Mouse (Mus musculus) adrenal gland, adult 2 months (tissue): ENCODE measurements around the gene Eif4enif1. TPM values are rescaled to one million over a fixed set of nuclear protein-coding genes. Genes with fewer than 3 reads are reported as not detected.
"Not testable (repeated sequence)": the region's sequence is repeated elsewhere in the genome, so short reads cannot be mapped to it uniquely, and the experiment has no call there.

Experiments
- DNase-seq: peaks from one replicate; pipeline ENCODE4 v3.0.0; 2021
- polyA plus RNA-seq: library from polyadenylated mRNA; depleted of rRNA; stranded (reverse); fragments of >200 nt; gene quantifications from 2 replicates; pipeline ENCODE4 v1.2.3, GENCODE M21; 2012
- total RNA-seq, 2 experiments: library from RNA; stranded (reverse); gene quantifications; 2 replicates each; pipeline ENCODE4 v1.2.3; 2021

Eif4enif1 gene
- total and polyA plus RNA-seq, 3 experiments = 25.8 to 67.1 (median 55.4) TPM

DNA sequence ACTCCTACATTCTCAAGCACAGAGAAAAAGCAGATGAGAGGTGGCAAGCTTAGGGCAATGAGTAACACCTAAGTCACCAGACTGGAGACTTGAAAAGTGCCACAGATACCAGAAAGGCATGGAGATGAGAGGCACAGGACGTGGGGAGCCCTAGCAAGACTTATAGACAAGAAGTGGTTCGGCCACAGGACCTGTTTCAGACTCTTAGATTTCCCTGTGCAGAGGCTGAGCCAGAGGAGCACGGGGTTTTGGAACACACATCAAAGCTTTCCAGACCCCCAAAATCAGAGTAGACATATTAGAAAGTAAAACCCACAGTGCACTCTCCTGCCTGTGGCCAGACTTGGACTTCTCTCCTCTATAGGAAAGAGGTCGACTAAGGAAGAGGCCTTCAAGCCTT, 20.9 kb upstream of the Eif4enif1 start:
- DNase-seq = peak; percentile 59

DNA sequence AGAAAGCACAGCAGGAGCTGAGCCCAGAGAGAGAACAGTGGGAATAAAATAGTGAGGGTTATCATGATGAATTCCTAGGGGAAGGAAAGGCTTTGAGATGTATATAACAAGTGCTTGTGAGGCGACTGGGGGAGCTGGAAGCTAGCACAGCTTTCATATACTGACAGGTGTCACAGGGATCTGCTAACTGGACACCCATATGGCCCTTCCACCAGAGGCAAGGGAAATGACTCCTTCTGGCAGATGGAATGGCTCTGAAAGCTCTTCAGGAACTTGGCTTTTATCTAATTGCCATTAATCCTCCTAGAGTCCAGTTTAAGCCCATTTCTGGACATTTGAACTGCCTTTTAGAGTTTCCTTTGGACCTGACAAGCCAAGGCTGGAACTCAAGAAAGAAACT, 20.2 kb upstream of the Eif4enif1 start:
- not testable (repeated sequence) for DNase-seq

DNA sequence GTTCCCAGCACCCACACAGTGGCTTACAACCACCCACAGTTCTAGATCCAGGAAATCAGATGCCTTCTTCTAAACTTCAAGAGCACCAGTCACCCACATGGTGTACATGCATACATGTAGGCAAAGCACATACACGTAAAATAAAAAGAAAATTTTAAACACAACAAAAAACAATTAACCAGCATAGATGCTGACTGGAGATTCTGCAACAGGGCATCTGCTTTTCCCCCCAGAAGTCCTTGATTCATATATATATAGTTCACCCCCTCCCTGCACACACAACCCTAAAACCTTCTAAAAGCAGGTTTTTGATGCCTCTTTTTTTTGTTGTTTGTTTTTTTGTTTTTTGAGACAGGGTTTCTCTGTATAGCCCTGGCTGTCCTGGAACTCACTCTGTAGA, 19.5 kb upstream of the Eif4enif1 start:
- not testable (repeated sequence) for DNase-seq

DNA sequence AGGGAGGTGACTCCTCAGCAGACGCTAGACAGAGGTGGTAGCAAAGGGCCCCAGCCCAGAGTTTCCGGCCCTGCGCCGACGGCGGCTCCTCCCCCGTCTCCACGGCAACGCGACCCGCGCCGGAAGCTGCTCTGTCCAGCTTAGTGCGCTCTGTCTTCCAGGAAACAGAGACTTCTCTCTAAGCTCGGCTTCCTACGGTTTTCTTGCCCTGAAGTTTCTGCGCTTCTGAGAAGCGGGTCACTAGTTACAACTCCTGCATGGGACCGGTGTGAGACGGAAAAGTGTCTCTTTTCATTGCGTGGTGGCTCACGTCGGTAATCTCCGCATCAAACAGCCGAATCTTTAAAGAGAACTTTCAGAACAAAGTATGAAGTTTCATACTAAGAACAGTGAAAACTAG, 8.8 kb upstream of the Eif4enif1 start, which contains the start of gene Sfi1:
Sfi1 (minus strand) TSS at position 101 of the 400 bp plus-strand sequence.
- no peak for DNase-seq

DNA sequence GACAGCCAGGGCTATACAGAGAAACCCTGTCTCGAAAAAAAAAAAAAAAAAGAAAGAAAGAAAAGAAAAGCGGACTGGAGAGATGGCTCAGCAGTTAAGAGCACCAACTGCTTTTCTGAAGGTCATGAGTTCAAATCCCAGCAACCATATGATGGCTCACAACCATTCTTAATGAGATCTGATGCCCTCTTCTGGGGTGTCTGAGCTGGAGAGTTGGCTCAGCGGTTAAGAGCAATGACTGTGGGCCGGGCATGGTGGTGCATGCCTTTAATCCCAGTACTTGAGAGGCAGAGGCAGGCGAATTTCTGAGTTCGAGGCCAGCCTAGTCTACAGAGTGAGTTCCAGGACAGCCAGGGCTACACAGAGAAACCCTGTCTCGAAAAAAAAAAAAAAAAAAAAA, 1.6 kb upstream of the Eif4enif1 start:
- not testable (repeated sequence) for DNase-seq

DNA sequence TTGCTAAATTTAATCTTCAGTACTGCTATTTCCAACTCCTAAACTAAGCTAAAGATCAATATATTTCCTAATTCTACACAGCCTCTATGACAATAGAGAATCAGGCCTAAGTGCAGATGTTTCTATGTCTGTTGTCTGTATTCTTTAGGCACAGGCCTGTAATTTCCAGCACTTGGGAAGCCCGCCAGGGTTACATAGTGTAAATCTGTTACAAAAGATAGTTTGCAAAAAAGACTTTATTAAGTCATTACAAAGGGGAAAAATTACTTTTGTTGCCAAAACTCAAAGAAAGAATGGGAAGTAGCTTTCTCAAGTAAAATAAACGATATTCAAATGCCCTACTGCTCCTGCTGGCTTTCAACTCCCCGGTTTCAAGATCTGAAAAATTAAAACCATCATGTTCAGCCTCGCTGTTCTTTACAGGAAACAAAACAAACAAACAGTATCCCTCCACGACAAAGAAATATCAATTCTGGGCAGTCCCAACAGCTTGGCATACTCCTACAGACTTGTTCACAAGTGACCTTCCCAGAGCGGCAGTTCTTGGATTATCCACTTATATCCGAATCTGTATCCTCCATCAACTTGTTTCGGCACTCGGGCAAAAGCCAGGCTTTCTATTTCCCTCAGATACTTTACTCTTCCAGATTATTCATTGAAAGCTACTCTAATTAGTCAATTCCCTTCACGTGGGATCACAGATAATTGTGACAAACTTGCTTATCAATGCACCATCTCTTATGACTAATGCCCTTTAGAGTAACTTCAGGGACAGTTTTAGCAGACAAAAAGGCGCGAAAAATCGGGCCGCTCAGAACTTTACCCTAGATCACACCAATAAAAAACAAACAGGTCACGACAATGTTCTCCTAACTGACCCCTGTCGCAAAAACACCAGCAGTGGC, 614 bp upstream of the Eif4enif1 start:
- DNase-seq = no peak

DNA sequence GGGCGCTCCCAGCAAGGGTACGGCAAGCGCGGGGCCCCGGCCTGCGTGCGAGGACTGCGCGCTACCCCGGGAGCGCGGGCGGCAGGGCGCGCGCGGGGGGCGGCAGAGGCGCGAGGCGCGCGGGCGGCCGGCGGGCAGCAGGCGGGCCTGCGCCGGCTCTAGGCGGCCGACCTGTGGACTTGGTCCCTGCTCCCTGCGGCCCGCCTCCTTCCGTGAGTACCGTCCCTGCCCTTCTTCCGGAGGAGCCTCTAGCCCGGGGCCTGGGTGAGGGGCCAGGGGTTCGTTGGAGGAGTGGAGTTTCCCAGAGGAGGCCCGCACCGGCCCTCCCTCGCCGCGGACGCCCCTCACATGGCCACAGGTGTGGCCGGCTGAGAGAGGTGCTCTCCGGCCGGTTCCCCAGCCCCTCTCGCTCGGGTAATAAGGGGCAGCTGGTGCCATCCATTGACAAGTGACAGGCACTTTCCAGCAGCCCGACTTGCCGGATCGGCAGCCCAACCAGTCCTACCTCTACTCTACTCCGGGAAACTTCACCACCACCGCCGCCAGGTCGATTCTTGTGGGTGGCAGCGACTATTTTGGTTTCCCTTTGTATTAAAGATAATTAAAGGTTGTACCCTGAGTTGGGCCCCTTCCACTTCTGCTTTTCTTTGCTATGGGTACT, 719 bp downstream of the Eif4enif1 start:
- peak; percentile 76 for DNase-seq

DNA sequence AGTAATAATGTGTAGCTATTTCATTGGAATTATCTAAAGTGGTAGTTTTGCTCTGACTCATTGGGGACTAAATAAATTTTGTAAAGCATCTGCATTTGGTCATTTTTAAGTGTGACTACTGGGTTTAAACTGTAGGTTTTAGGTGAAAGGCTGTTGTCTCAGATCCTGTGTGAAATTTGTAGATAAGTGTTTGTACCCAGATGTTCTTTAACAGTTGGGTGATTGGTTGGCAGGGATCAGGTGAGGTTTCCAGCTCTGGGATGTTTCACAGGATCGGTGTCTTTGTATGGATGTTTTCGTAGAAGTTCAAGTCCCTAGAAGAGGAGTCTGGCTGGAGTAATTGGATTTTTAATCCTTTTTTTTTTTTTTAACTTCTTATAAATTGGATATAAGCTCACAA, 1.6 kb downstream of the Eif4enif1 start:
- no peak for DNase-seq

DNA sequence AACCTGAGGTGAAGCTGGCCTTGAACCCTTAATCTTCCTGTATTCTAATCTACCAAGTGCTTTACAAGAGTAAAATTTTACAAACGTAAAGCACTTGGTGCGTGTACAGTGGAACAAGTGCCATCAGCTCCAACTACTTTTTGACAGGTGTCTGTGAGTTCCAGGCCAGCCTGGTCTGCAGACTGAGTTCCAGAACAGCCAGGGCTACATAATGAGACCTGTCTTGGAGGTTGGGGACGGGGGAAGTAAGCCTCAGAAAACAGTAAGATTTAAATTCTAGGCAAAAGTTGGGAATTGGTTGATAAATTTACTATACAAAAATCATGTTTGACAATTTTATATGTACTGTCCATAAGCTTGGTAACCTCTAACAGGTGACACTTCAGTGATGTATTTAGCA, 3.0 kb downstream of the Eif4enif1 start:
- DNase-seq = no peak

DNA sequence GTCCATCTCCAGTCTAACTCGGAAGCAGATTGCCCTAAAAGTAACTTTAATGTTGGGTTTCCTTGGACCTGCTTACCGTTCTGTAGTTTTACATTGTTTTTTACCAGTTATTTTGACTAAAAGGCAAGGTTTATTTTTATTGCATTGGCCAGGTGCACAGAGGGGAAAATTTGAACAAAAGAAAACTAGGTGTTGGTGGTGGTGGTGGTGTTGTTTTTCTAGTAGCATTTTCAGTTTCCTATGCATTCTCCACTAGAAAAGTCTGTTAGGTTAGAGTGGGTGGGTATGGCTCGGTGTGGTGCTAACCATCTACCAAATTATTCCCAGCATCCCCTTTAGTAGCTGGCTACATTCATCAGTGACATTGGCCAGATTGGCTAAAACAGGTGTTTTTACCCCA, 4.6 kb downstream of the Eif4enif1 start:
- DNase-seq = no peak

DNA sequence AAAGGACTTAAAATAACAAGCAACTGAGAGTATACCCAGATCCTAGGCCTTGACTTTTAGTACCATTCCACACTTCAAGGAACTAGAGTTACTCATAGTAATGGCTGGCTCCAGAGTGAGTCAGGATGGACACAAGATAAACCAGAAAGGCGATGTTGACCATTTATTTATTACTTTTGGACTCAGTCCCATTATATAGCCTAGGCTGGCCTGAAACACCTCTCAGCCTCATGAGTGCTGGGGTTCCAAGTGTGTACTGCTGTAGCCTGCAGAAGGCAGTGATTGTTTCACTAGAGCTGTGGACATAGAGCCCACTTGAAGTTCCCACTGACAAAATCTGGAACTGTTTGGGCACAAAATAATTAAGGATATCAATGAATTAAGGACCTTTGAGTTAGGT, 10.3 kb downstream of the Eif4enif1 start:
- peak; percentile 49 for DNase-seq

DNA sequence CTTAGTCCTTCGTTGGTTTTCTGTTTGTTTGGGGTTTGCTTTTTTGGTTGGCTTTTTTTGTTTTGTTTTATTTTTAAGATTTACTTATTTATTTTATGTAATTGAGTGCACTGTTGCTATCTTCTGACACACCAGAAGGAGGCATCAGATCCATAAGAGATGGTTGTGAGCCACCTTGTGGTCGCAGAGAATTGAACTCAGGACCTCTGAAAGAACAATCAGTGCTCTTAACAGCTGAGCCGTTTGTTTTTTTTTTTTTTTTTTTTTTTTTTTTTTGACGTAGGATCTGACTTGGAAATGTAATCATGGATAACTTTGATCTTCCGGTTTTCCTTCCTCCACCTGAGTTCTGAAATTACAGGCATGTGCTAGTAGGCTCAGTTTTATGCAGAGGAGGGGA, 20.9 kb downstream of the Eif4enif1 start:
- DNase-seq = no peak

DNA sequence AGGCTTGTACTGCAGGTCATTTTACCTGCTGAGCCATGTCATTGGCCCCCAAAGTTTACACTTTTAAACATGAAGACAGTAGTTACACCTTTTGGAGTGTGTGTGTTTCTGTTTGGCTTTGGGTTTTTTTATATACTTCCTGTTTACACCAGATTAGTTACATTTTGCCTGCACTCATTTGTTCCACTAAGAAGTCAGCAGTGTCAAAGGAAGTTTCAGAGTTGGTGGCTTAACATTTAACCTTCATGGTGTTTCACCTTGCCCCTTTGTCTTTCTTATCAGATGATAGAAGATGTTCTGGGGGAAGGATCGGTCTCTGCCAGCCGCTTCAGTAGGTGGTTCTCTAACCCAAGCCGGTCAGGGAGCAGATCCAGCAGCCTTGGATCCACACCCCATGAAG, 24.9 kb downstream of the Eif4enif1 start:
- no peak for DNase-seq

DNA sequence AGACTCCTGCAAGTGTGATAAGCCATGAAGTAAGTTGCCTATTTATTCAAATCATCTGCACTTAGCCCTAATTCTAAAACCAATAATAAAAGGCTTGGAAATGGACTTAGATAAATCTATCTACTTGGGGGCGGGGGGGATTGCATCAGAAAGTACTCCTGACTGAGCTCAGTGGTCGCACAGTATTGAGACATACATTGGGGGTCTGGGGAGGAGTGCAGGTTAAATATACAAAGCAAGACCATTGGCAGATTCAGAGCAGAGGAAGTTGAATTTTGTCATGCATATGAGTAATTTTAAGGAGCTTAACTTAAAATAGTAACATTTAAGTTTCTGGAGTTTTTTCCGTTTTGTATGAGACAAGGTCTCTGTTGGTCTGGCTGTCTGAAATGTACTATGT, 30.1 kb downstream of the Eif4enif1 start:
- no peak for DNase-seq

DNA sequence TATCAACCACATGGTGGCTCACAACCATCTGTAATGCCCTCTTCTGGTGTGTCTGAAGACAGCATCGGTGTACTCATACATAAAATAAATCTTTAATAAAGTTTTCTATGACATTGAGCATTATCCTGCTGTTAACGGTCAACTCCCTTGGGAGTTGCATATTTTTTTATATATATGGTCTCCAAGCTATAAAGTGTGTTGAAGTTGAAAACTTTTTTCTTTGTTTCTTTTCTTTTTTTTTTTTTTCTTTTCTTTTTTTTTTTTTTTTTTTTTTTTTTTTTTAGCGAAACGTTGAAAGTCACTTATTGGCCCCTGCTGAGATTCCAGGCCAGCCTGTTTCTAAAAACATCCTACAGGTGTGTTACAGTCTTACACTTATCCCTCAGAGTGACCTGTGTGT, 31.5 kb downstream of the Eif4enif1 start:
- no peak for DNase-seq

DNA sequence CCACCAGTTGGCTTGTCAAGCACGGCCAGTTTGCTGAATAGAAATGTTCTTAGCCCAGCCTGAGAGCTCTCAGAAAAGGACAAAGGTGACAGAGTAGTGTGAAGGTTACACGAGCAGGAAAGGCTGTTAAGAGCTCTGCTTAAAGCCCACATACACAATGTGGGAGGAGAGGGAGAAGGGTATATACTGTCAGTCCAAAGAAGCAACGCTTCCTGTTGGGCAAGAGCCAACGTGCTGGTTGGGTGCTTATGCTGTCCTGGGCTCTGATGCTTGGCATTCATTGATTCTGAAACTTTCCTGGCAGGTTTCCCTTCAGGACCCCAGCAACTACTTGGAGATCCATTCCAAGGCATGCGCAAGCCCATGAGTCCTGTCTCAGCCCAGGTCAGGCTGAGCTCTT, 33.1 kb downstream of the Eif4enif1 start:
- no peak for DNase-seq

DNA sequence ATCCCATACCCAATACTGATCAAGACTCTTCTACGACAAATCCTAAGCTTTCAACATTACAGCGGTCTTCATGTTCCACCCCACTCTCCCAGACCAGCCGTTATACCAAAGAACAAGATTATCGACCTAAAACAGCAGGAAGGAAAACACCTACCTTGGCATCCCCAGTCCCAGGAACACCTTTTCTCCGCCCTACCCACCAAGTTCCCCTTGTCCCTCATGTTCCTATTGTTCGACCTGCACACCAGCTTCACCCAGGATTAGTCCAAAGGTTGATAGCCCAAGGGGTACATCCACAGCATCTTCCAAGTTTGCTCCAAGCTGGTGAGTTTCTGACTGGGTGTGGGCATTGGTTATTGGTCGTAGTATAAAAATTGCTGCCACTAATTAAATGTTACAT, 40.2 kb downstream of the Eif4enif1 start:
- no peak for DNase-seq

DNA sequence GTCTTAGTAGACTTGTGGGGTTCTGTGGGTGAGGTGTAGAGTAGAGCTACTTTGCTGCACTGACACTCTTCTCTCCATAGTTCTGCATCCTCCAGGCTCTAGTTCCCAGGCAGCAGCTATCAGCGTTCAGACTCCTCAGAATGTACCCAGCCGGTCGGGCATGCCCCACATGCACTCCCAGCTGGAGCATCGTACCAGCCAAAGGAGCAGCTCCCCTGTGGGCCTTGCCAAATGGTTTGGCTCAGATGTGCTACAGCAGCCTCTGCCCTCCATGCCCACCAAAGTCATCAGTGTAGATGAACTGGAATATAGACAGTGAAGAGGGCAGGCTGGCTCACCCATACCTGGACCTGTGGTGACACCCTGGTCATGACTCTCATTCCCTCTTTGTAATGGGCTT, 41.6 kb downstream of the Eif4enif1 start:
- no peak for DNase-seq

DNA sequence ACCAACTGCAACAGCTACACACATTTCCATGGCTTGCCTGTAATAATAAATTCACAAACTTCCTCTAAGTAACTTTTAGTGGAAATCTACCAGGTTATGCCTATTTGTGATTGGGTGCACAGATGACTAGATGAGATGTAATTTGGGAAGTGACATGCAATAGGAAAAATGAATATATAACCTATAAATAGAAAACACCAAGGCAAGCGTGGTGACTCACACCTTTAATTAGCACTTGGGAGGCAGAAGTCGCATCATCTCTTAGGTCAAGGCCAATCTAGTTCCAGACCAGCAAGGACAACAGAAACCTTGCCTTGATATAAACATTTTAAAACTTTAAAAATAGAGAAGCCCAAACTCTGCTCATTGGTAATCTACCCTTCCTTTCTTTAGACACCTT, 45.2 kb downstream of the Eif4enif1 start:
- peak; percentile 45 for DNase-seq

DNA sequence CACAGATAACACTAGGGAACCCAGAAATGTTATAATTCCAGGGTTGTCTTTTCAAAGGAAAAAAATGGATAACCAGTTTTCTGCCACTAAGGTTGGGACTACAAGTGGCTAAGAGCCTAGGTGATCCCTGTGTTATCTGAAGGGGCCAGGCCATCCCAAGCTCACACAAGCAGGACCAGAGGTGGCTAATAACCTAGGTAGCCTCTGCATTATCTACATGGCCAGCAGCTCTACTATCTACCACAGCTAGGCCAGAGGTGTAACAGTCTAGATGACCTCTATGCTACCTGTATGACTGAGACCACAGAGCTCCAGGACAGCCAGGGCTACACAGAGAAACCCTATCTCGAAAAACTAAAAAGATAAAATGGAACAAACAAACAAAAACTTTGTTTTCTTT, 57.3 kb downstream of the Eif4enif1 start:
- DNase-seq = no peak

DNA sequence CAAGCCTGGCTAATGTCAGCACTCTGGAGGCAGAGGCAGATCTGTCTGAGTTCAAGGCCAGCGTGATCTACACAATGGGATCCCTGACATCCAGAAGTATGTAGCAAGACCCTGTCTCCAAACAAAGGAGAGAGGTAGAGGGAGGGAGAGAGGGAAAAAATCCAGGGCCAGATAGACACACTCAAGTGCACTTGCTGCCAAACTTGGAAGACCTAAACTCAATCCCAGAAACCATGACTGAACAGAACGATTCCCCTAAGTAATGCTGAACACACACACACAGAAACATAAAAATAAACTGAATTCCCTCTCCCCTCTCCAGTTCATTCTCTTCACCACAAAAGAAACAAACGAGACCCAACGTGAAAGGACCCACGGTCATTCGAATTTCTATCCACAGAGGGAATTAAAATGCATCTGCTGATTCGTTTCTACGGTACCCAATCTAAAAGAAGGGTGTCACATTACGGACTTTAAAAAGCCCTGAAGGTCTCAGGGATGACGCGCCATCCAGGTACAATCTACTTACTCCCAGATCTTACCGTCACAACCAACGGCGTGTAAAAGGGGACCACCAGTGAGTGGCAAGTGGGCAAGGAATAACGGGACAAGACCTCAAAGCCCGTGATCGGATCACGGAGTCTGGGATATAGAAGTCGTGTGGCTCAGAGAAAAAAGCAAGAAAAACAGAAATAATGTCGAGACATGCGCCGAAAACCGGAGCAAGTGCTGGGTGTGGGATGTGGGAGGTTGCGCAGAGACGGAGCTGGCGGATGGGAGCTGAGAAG, 63.3 kb downstream of the Eif4enif1 start:
- DNase-seq = no peak

DNA sequence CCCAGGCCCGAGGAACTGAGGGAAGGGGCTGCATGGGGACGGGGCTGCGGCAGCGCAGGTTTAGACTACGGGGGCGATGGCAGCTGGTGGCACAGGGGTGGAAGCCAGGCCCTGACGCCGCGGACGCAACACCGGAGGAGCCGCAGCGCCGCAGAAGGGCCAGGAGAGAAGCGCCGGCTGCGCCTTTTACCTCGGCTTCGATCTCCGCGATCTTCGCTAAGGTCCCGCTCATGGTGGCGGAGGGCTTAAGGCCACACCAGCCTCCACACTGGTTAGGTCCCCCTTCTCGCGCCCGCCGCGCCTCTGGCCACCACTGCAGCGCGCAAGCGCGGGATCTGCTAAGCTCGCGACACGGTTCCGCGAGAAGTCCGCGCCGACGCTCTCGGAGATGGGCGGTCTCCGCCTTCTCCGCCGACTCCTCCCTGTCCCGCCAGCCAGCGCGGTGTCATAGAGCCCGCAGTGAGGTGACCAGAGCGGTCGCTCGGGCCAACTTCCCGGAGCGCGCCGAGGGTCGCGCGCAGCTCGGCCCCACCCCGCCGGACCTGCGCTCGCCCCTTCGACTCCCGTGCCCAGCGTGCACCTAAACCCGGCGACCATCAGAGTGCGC, 64.0 kb downstream of the Eif4enif1 start, which contains the start of gene Drg1:
Drg1 (minus strand) TSS at position 337 of the 607 bp plus-strand sequence.
- peak; percentile 97 for DNase-seq
